Mouse (Mus musculus): ENCODE results near the gene Atf5. TPM values are rescaled to one million over a fixed set of nuclear protein-coding genes. Genes with fewer than 3 reads are reported as not detected.

The Atf5 gene
- polyA plus RNA-seq, 1 experiment, result 139 TPM

DNA sequence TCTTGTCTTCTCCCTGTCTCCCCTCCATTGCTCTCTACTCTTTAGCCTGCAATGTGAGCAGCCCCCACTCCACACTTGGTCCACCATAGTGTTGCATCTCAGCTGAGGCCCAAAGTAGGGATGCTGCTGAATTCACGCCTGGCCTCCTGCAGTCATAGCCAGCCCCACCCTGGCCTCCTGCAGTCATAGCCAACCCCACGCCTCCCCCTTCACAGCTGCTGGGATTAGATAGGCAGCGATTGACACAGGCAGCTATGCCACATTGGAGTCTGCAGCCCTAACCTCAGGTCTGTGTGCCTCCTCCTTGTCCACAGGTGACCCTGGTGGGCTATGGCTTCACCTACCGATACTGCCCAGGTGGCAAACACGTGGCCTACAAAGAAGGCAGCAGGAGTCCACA lies 48.3 kb downstream of the Atf5 start:
- DNase-seq (ENCODE audit: low read depth), result no peak

Other genes with a start within 250 kb of the Atf5 start
- 11.1 and 30.6 TPM in 2 replicates for gene Napsa, start 244.3 kb downstream of the Atf5 start, polyA plus RNA-seq (2012; rRNA removed)
- gene Kcnc3, start 226.0 kb downstream of the Atf5 start, polyA plus RNA-seq (2012; rRNA removed), result 16.7 and 24.5 TPM in 2 replicates
- gene Myh14, start 145.8 kb downstream of the Atf5 start, polyA plus RNA-seq (2012; rRNA removed), result 5.7 and 6.2 TPM in 2 replicates
- gene Izumo2, start 107.9 kb downstream of the Atf5 start, polyA plus RNA-seq (2012; rRNA removed), result 0.28 and 0.67 TPM in 2 replicates
- 40.0 and 40.6 TPM in 2 replicates for gene Vrk3, start 68.2 kb downstream of the Atf5 start, polyA plus RNA-seq (2012; rRNA removed)
- 0.12 and 0.14 TPM in 2 replicates for gene Zfp473, start 65.6 kb downstream of the Atf5 start, polyA plus RNA-seq (2012; rRNA removed)
- gene Nup62, start 570 bp downstream of the Atf5 start, polyA plus RNA-seq (2012; rRNA removed), result 36.7 and 40.5 TPM in 2 replicates
- 2.1 and 2.7 TPM in 2 replicates for gene Il4i1, start 271 bp downstream of the Atf5 start, polyA plus RNA-seq (2012; rRNA removed)
- gene Akt1s1, start 32.3 kb upstream of the Atf5 start, polyA plus RNA-seq (2012; rRNA removed), result 72.9 and 107 TPM in 2 replicates
- 90.6 and 94.6 TPM in 2 replicates for gene Tbc1d17, start 32.4 kb upstream of the Atf5 start, polyA plus RNA-seq (2012; rRNA removed)
- 43.4 and 50.8 TPM in 2 replicates for gene Pnkp, start 40.5 kb upstream of the Atf5 start, polyA plus RNA-seq (2012; rRNA removed)
- gene Ptov1, start 53.1 kb upstream of the Atf5 start, polyA plus RNA-seq (2012; rRNA removed), result 243 and 279 TPM in 2 replicates
- gene Med25, start 76.1 kb upstream of the Atf5 start, polyA plus RNA-seq (2012; rRNA removed), result 95.2 and 106 TPM in 2 replicates
- gene Fuz, start 79.4 kb upstream of the Atf5 start, polyA plus RNA-seq (2012; rRNA removed), result 34.2 and 34.5 TPM in 2 replicates
- 88.2 and 99.1 TPM in 2 replicates for gene Ap2a1, start 112.8 kb upstream of the Atf5 start, polyA plus RNA-seq (2012; rRNA removed)
- gene Tsks, start 126.5 kb upstream of the Atf5 start, polyA plus RNA-seq (2012; rRNA removed), result 3.5 and 4.7 TPM in 2 replicates
- gene Cpt1c, start 158.2 kb upstream of the Atf5 start, polyA plus RNA-seq (2012; rRNA removed), result 17.1 and 17.9 TPM in 2 replicates
- gene Prmt1, start 169.9 kb upstream of the Atf5 start, polyA plus RNA-seq (2012; rRNA removed), result 211 and 218 TPM in 2 replicates
- 87.1 and 89.9 TPM in 2 replicates for gene Irf3, start 181.0 kb upstream of the Atf5 start, polyA plus RNA-seq (2012; rRNA removed)
- 20.3 and 22.0 TPM in 2 replicates for gene Bcl2l12, start 182.1 kb upstream of the Atf5 start, polyA plus RNA-seq (2012; rRNA removed)
- gene Scaf1, start 199.7 kb upstream of the Atf5 start, polyA plus RNA-seq (2012; rRNA removed), result 48.9 and 60.3 TPM in 2 replicates
- gene Rras, start 201.3 kb upstream of the Atf5 start, polyA plus RNA-seq (2012; rRNA removed), result 221 and 291 TPM in 2 replicates
- gene Prr12, start 236.2 kb upstream of the Atf5 start, polyA plus RNA-seq (2012; rRNA removed), result 5.7 and 10.5 TPM in 2 replicates
- 71.4 and 78.1 TPM in 2 replicates for gene Nosip, start 245.8 kb upstream of the Atf5 start, polyA plus RNA-seq (2012; rRNA removed)
- 55.7 and 72.5 TPM in 2 replicates for gene Prrg2, start 246.0 kb upstream of the Atf5 start, polyA plus RNA-seq (2012; rRNA removed)

Measured in gonadal fat pad, adult 2 months (tissue).